Mouse (Mus musculus): ENCODE measurements at regions not wholly inside any gene's neighbourhood (a gene's known extent, or its start where the extent isn't known, plus 50 kb on each side); places are given as distances from the start of the nearest gene placed in this dataset.

DNA sequence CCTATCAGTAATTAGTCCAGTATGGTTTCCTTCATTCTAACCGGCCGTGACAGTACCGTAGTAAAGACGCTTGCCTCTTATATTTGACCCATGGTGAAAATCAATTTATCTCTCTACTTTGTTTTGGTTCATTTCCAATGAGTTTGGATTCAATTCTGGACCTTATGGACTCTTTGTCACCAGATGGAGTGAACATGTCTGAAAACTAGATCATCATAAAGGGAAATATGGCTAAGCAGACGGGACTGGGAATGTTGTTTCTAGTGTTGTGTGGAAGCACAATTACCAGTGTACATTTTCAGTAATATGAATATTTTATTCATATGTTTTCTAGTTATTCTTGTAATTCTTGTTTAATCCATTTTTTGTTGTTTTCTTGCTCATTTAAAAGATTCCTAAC, 261.4 kb downstream of the Ins1 start:
- Histone ChIP-seq H3K27me3 (replicated peaks) (no peaks in the 10 kb centered on the region), H3K4me2 (no peak overlapping the region), H3K9ac (replicated peaks) (no peak overlapping the region), H3K4me3 (replicated peaks) (no peak overlapping the region), H3K4me1 (no peaks in the 10 kb centered on the region), H3K27ac (replicated peaks) (no peak overlapping the region), H3K36me3 (no peaks in the 10 kb centered on the region), H3K9me3 (replicated peaks) (no peaks in the 10 kb centered on the region)
- WGBS, result 95% methylated on average over 5 of the region's 5 CpGs
- no peak for ATAC-seq (ENCODE audit: low FRiP score)

DNA sequence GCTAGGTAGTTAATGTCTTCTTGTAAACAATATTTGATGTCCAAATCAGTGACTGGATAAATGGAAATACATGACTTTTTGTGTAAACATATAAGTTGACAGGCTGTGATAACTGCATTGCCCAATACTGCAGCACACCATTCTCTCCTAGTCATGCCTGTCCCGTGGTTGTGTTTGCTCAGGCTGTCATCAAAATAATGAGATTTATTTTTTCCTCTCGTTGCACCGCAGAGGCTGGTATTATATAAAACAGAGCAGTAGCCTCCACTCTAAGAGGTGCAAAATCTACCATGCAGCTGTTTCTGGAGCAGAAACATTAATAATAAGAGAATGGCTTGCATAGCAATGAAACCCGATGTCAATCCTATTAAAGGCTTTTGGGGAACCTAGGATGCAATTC, 239.2 kb downstream of the Ins1 start:
- Histone ChIP-seq H3K27ac (replicated peaks) (no peak overlapping the region), H3K27me3 (replicated peaks) (no peaks in the 10 kb centered on the region), H3K4me3 (replicated peaks) (no peak overlapping the region)

More for the DNA sequence above, 239.2 kb downstream of the Ins1 start:
- 0 out of 2 replicates have a peak, but pooled peaks cover 5% of the 10 kb centered on the region for H3K9me3 ChIP-seq (replicated peaks)
- ATAC-seq (ENCODE audit: low FRiP score), result no peak
- no peak overlapping the region for H3K4me2 ChIP-seq
- 43% methylated on average over 4 of the region's 4 CpGs for WGBS
- H3K36me3 ChIP-seq, result no peaks in the 10 kb centered on the region
- peaks cover 6% of the 10 kb centered on the region; the same call in 1 of the 2 replicates for H3K4me1 ChIP-seq
- no peak overlapping the region for H3K9ac ChIP-seq (replicated peaks)

Data from neural tube, embryonic 15.5 days (tissue).